Mouse (Mus musculus) cerebellum, postnatal 10 days (tissue): Measurements from ENCODE around the gene 4930426L09Rik.

Source experiments
- DNase-seq, 2 experiments: peaks; one replicate each; pipeline ENCODE4 v3.0.0; 2021; ENCODE audit warnings: mixed read lengths in 2 of 2

Gene 4930426L09Rik

GRCm38 (mm10) chr2:19016839-19017238 is 18.7 kb downstream of the 4930426L09Rik start:
- DNase-seq = no peak

- DNase-seq = no peak
These were observed 19.9 kb downstream of the 4930426L09Rik start for GRCm38 (mm10) chr2:19018034-19018433.

- DNase-seq = no peak
These were observed 26.7 kb downstream of the 4930426L09Rik start for GRCm38 (mm10) chr2:19024807-19025206.

GRCm38 (mm10) chr2:19037430-19037829 is 39.3 kb downstream of the 4930426L09Rik start:
- peak in 1 of 2 experiments; percentile 12 for DNase-seq

- peak; percentile 9 to 11 for DNase-seq
These were observed 39.9 kb downstream of the 4930426L09Rik start for GRCm38 (mm10) chr2:19037907-19038570.

GRCm38 (mm10) chr2:19048225-19048624 is 50.1 kb downstream of the 4930426L09Rik start:
- DNase-seq = no peak

- no peak for DNase-seq
These were observed 51.2 kb downstream of the 4930426L09Rik start for GRCm38 (mm10) chr2:19049341-19049740.
